Mouse (Mus musculus) embryonic facial prominence, embryonic 10.5 days (tissue): ENCODE measurements around the gene Cacna1d. TPM values are rescaled to one million over a fixed set of nuclear protein-coding genes. Genes with fewer than 3 reads are reported as not detected.

Experiments
- DNase-seq: peaks from one replicate; pipeline ENCODE4 v3.0.0-alpha.2; 2017; ENCODE audit warnings: low spot score
- H3K27ac ChIP-seq: fragments of 300-500 bp; sonication (generic); replicated peaks from 2 replicates; pipeline ENCODE4 v1.5.1; 2016; ENCODE audit warnings: mild to moderate bottlenecking
- H3K27me3 ChIP-seq: fragments of 300-500 bp; sonication (generic); replicated peaks from 2 replicates; pipeline ENCODE4 v1.6.1; 2016; ENCODE audit warnings: low read depth, mild to moderate bottlenecking; ENCODE audit not compliant: poor library complexity, severe bottlenecking
- H3K36me3 ChIP-seq: fragments of 300-500 bp; sonication (generic); replicated peaks from 2 replicates; pipeline ENCODE4 v1.6.1; 2016; ENCODE audit warnings: mild to moderate bottlenecking, moderate library complexity
- H3K4me1 ChIP-seq: fragments of 300-500 bp; sonication (generic); 2 replicates; pipeline ENCODE4 v1.6.1; 2016
- H3K4me3 ChIP-seq: fragments of 300-500 bp; sonication (generic); 2 replicates; pipeline ENCODE4 v1.5.1; 2016; ENCODE audit warnings: mild to moderate bottlenecking, moderate library complexity
- H3K9me3 ChIP-seq: fragments of 300-500 bp; sonication (generic); 2 replicates; pipeline ENCODE4 v1.6.1; 2016; ENCODE audit warnings: mild to moderate bottlenecking
- WGBS: fragments of 180-500 bp; shearing (Covaris S2); methylation state at CpG from one replicate; pipeline ENCODE4 v1.1.7; 2016; 5-methylcytosine and 5-hydroxymethylcytosine counted together
- polyA plus RNA-seq: library from polyadenylated mRNA; unstranded; fragments of >200 nt; fragmentation: Nextera tagmentation; extraction: Ambion mirVana; gene quantifications from 2 replicates; pipeline ENCODE4 v1.2.1, GENCODE M21; 2016

The Cacna1d gene
- polyA plus RNA-seq, 1 experiment from 2014 or later = 2.1 TPM

DNA sequence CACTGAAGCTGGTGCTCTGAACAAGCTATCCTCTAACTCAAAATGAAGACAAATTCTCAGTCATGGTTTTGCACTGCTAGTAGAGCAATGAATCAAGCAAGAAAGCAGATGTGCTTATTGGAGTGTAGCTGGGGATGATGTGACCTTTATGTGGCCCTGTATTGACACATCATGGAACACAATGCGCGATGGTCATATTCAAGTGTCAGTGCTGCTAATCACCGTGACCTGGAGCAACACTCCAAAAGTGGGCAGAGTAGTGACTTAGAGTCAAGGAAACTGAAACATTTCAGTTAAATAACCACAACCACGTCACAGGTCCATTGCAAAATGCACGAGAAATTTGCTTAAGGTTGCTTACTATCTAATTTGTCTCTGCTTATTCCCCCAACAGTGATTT, 75.4 kb downstream of the Cacna1d start:
- Histone ChIP-seq H3K4me1 (no peaks in the 10 kb centered on the region), H3K27me3 (no peaks in the 10 kb centered on the region), H3K4me3 (no peak overlapping the region), H3K36me3 (no peaks in the 10 kb centered on the region), H3K9me3 (no peaks in the 10 kb centered on the region), H3K27ac (no peak overlapping the region)
- no peak for DNase-seq
- 91% methylated on average over 5 of the region's 5 CpGs for WGBS

DNA sequence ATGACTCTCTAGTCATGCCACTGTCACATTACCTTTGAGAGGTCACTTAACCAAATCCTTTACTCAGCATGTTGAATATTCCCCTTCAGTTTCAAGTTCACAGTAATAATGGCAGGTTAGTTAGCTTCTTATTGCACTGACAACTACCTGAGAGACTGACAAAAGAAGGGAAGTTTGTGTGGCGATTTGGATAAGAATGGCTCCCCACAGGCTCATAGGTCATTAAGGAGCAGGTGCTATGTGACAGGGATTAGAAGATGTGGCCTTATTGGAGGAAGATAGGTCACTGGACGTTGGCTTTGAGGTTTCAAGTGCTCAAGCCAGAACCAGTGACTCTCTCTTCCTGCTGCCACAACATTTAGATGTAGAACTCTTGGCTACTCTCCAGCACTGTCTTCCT, 77.1 kb downstream of the Cacna1d start:
- no peak overlapping the region for H3K4me3 ChIP-seq
- DNase-seq = no peak
- H3K27me3 ChIP-seq = no peaks in the 10 kb centered on the region
- 72% methylated on average over 2 of the region's 2 CpGs for WGBS
- H3K27ac ChIP-seq = no peak overlapping the region
- H3K36me3 ChIP-seq = no peaks in the 10 kb centered on the region
- H3K4me1 ChIP-seq = no peaks in the 10 kb centered on the region
- H3K9me3 ChIP-seq = no peaks in the 10 kb centered on the region

DNA sequence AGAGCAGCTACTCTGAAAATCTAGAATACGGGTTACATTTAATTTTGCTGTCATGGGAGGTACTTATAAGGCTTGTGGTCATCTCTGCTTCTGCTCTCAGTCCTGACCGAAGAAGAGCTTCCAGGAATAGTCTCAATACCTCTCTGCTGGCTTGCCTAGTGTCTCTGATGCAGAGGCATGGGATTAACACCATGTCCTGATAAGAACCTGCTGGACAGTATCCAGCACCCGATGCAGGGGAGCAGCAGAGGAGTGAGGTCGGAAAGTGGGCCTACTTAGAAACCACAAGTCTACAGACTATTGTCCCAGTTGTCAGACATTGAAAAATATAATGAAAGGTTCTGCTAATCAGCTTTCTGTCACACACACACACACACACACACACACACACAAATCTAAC, 81.9 kb downstream of the Cacna1d start:
- H3K36me3 ChIP-seq = no peaks in the 10 kb centered on the region
- no peak for DNase-seq

DNA sequence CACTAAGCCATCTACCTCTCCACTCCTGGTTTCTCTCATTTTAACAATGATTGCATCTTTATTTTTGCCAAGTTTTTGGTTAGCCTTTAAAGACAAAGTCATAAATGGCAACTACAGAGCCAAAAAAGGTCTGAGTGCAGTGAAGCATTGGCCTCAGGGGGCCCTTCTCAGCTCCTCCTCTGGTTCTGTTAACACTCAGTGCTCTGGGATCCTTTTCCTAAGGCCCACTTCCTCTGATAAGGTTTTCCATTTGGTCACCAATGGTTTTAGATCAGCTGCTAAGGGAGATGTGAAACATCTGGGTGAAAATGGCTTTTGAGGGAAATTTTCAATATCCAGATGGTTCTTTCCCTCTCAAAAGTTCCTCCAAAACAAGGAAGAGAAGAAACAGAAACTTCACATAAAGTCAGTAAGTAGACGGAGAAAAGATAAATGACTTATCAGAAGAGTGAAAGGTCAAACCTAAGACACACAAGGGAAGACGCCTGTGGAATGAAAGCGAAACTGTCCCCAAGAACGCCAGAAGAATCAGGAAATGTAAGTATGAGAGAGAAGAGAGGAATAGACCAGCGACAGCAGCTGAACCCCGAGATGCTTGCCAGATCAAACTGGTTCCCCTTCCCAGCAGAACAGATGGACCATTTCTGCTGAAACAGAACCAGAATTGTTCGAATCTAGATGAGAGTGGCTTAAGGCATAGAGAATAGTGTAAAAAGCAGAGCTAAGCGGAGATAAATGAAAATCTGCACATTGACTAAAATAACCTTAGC, 85.6 kb downstream of the Cacna1d start:
- DNase-seq = no peak
- H3K27me3 ChIP-seq = no peaks in the 10 kb centered on the region
- 85% methylated on average over 8 of the region's 8 CpGs for WGBS

More for the DNA sequence above, 81.9 kb downstream of the Cacna1d start:
- Histone ChIP-seq H3K27ac (no peak overlapping the region), H3K4me1 (no peaks in the 10 kb centered on the region), H3K4me3 (no peak overlapping the region), H3K9me3 (0 out of 2 replicates have a peak, but pooled peaks cover 2% of the 10 kb centered on the region), H3K27me3 (no peaks in the 10 kb centered on the region)
- 94% methylated on average over 4 of the region's 4 CpGs for WGBS

DNA sequence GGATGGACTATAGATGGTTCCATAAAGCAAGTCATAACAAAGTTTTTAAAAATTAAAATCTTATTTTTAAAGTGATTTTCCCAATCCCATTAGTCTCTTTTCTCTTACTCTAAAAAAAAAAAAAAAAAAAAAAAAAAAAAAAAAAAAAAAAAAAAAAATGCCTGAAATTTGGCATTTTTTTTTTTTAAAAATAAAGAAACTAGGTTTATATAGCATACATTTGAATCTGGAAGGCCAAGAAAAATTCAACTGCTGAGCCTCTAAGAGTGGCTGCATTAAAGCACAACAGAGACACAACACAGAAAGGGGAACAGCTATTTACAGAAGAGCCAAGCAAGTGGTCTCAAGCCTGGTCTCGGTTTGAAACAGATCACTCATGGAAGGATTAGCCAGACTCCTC, 112.9 kb downstream of the Cacna1d start:
- H3K4me1 ChIP-seq = no peaks in the 10 kb centered on the region
- H3K27me3 ChIP-seq = no peaks in the 10 kb centered on the region
- no peak for DNase-seq
- no peak overlapping the region for H3K4me3 ChIP-seq
- H3K27ac ChIP-seq = no peak overlapping the region
- peaks cover 2% of the 10 kb centered on the region; the same call in 1 of the 2 replicates for H3K9me3 ChIP-seq
- H3K36me3 ChIP-seq = no peaks in the 10 kb centered on the region
- 66% methylated on average over 1 of the region's 1 CpGs for WGBS

More for the DNA sequence above, 85.6 kb downstream of the Cacna1d start:
- no peak overlapping the region for H3K4me3 ChIP-seq
- 0 out of 2 replicates have a peak, but pooled peaks cover 2% of the 10 kb centered on the region for H3K9me3 ChIP-seq
- H3K27ac ChIP-seq = no peak overlapping the region
- no peaks in the 10 kb centered on the region for H3K36me3 ChIP-seq
- no peaks in the 10 kb centered on the region for H3K4me1 ChIP-seq

DNA sequence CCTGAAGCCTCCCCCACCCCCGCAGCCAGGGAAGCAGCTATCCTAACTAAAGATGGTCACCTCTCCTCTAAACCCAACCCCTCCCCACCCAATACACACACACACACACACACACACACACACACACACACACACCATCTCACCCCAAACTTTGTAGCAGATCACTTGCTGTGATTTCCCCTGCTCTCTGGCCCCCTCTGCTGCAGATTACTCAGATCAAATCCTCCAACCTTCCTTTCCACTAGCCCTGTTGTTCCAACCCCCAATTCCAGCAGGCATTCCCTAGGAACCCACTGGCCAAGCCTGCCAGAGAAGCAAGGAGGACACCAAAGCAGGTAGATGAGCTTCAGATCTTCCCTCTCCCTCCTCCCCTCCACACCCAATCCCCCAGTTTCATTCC, 118.4 kb downstream of the Cacna1d start:
- Histone ChIP-seq H3K4me3 (no peak overlapping the region), H3K27ac (no peak overlapping the region), H3K36me3 (no peaks in the 10 kb centered on the region), H3K9me3 (peaks cover 2% of the 10 kb centered on the region; the same call in 1 of the 2 replicates), H3K4me1 (peaks cover 3% of the 10 kb centered on the region; the same call in 1 of the 2 replicates), H3K27me3 (no peaks in the 10 kb centered on the region)
- no peak for DNase-seq
- 14% methylated on average over 1 of the region's 1 CpGs for WGBS

DNA sequence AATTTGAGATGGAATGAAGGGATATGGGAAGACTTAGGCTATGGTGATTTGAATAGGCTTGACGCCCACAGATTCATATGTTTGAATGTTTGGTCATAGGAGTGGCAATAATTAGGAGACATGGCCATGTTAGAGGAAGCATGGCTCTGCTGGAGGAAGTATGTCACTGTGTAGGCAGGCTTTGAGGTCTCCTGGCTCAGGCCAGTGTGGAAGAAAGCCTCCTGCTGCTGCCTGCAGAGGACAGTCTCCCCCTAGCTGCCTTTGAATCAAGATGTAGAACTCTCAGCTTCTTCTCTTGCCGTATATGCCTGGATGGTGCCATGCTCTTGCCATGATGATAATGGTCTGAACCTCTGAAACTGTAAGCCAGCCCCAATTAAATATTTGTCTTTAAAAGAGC, 120.2 kb downstream of the Cacna1d start:
- Histone ChIP-seq H3K4me3 (no peak overlapping the region), H3K4me1 (peaks cover 3% of the 10 kb centered on the region; the same call in 1 of the 2 replicates), H3K27me3 (no peaks in the 10 kb centered on the region), H3K36me3 (no peaks in the 10 kb centered on the region), H3K9me3 (peaks cover 2% of the 10 kb centered on the region; the same call in 1 of the 2 replicates), H3K27ac (no peak overlapping the region)
- DNase-seq = no peak
- WGBS = 73% methylated on average over 2 of the region's 2 CpGs

DNA sequence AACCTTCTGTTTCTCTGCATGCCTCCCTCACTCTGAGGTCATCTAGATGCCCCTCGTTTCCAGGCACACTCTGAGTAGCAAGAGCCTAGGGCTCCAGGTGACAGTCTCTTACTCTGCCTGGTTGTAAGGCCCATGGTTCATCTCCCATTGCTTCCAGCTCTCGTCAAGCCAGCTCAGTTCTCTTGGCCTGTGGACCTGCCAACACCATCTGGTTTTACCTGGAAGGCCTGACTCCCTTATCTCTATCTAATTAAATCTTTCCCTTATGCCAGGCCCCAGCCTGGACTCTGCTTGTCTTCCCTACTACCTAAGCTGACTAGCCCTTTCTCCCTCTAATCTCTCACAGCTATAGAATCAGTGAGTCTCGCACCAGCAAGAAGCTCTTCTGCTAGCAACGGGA, 124.2 kb downstream of the Cacna1d start:
- no peak overlapping the region for H3K27ac ChIP-seq
- no peak for DNase-seq
- H3K4me1 ChIP-seq = no peaks in the 10 kb centered on the region
- no peak overlapping the region for H3K4me3 ChIP-seq
- H3K27me3 ChIP-seq = no peaks in the 10 kb centered on the region
- H3K36me3 ChIP-seq = no peaks in the 10 kb centered on the region
- no peaks in the 10 kb centered on the region for H3K9me3 ChIP-seq
- 75% methylated on average over 4 of the region's 4 CpGs for WGBS

DNA sequence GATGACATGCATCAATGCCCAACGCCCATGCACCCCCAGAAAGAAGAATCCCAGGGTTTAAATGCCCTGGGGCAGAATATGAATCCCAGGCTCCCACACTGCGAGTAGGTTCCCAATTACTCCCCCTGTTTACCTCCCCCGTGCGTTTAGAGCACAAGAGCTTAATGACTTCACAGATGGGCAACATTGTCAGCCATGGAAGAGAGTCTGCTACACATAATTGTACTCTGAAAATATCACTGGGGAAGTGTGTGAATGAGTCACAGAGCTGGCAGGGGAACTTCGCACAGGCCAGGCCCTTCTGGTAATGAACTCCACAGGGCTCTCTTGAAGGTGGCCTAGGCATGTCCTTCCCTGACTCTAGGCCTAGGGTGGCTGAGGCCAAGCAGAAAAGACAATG, 125.4 kb downstream of the Cacna1d start:
- Histone ChIP-seq H3K4me3 (no peak overlapping the region), H3K27ac (no peak overlapping the region), H3K36me3 (no peaks in the 10 kb centered on the region), H3K4me1 (peaks cover 3% of the 10 kb centered on the region), H3K9me3 (no peaks in the 10 kb centered on the region), H3K27me3 (no peaks in the 10 kb centered on the region)
- DNase-seq = no peak
- WGBS = 67% methylated on average over 5 of the region's 5 CpGs

DNA sequence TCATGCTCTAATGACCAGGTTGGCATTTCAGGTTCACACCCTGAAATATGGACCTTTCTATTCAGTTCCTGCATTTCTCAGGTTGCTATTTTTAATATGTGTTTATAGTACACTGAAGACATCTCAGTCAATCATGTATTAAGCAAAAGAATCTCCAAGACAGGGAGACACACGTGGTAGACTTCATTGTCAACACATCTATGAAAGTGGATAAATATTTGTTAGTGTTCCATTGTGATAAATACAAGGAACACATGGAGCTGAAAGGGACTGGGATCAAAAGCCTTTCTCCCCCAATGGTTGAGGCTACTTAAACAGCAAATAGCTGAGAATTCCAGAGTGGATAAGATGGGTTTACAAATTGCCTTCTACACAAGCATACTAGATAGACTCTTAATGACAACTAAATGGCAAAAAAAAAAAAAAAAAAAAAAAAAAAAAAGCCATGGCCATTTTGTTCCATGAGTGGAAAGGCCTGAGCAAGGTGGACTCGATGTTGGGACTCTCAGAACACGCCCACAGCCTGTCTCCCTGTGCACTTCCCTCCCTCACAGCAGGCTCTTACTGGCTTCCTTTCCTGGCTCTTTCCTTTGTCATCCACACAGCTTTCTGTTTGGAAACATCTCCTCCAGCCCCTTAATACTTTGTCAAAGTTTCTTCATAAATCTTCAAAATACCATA, 127.6 kb downstream of the Cacna1d start:
- Histone ChIP-seq H3K36me3 (no peaks in the 10 kb centered on the region), H3K9me3 (no peaks in the 10 kb centered on the region), H3K27ac (no peak overlapping the region), H3K4me1 (peaks cover 10% of the 10 kb centered on the region), H3K4me3 (no peak overlapping the region), H3K27me3 (no peaks in the 10 kb centered on the region)
- WGBS = 71% methylated on average over 3 of the region's 3 CpGs
- DNase-seq = no peak

DNA sequence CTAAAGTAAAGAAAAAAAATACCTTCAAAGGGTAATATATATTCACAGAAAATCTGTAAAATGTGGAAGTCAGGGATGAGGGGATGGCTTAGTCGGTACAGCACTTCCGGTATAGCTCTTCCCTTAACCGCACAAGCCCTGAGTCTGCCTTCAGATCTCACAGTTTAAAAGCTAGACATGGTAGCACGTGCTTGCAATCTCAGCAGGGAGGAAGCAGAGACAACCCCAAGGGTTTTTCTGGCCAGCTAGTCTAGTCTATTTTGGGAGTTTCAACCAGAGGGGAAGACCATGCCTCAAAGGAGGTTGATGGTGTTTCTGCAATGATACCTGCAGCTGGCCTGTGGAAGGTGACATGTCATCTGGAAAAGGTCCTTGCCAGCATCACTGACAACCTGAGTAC, 128.9 kb downstream of the Cacna1d start:
- no peak for DNase-seq
- Histone ChIP-seq H3K27me3 (no peaks in the 10 kb centered on the region), H3K4me3 (no peak overlapping the region), H3K36me3 (no peaks in the 10 kb centered on the region), H3K27ac (no peak overlapping the region), H3K9me3 (no peaks in the 10 kb centered on the region), H3K4me1 (peaks cover 10% of the 10 kb centered on the region)
- 81% methylated on average over 4 of the region's 4 CpGs for WGBS

DNA sequence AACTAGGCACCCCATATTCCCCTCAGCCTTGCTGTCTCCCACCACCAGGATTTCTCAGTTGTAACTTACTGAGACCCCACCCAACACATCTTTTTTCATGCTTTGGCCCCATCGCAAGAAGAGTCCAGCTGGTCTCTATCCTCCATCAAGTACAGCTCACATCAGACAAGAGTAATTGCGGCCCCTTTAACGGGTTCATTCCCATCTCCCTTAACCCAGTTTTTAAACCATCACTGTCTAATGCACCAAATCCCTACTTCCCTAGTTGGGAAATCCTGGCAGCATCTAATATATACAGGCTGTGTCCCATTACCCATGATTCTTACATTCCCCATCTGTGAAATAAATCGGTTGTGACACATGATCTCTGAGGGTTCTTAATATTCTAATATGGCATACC, 130.8 kb downstream of the Cacna1d start:
- Histone ChIP-seq H3K27ac (0 out of 2 replicates have a peak overlapping the region, but pooled peaks have one; percentile 6), H3K36me3 (no peaks in the 10 kb centered on the region), H3K27me3 (peaks cover 8% of the 10 kb centered on the region), H3K9me3 (no peaks in the 10 kb centered on the region), H3K4me1 (peaks cover 10% of the 10 kb centered on the region), H3K4me3 (no peak overlapping the region)
- WGBS = 75% methylated on average over 4 of the region's 4 CpGs
- no peak for DNase-seq

DNA sequence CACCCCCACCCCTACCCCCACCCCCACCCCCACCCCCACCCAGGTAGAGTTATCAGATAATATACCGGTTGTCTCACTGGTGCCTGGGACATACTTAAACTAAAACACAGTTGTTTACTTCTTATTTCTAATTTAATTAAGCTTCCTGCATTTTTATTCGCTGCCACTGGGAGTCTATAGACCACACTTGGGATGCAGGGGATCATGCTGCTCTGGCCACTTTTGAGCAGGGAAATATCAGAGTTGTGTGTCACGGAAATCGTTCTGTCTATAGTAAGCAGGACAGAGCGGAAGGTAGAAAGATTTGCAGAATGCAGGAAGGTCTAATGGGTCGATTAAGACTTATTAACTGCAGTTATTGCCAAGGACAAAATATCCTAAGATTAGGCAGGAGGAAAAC, 131.3 kb downstream of the Cacna1d start:
- no peak for DNase-seq
- Histone ChIP-seq H3K4me3 (no peak overlapping the region), H3K27ac (no peak overlapping the region), H3K9me3 (no peaks in the 10 kb centered on the region), H3K27me3 (peaks cover 13% of the 10 kb centered on the region), H3K36me3 (no peaks in the 10 kb centered on the region), H3K4me1 (peaks cover 10% of the 10 kb centered on the region)
- WGBS = 69% methylated on average over 6 of the region's 6 CpGs
